Mouse (Mus musculus) kidney, embryonic 15.5 days (tissue): ENCODE data around the gene Metap1. TPM values are rescaled to one million over a fixed set of nuclear protein-coding genes. Genes with fewer than 3 reads are reported as not detected.

Source experiments
- ATAC-seq: fragments of 200-750 bp; cut with Nextera tagmentation; replicated peaks from 2 replicates; pipeline ENCODE4 v1.8.0; 2017; ENCODE audit warnings: moderate TSS enrichment; ENCODE audit not compliant: low FRiP score
- H3K27ac ChIP-seq: fragments of 300-500 bp; sonication (generic); 2 replicates; pipeline ENCODE4 v1.5.1; 2015; ENCODE audit warnings: mild to moderate bottlenecking, inconsistent platforms
- H3K27me3 ChIP-seq: fragments of 300-500 bp; sonication (generic); 2 replicates; pipeline ENCODE4 v1.6.1; 2015; ENCODE audit warnings: inconsistent platforms
- H3K36me3 ChIP-seq: fragments of 300-500 bp; sonication (generic); 2 replicates; pipeline ENCODE4 v1.6.1; 2015; ENCODE audit warnings: inconsistent platforms
- H3K4me1 ChIP-seq: fragments of 300-500 bp; sonication (generic); 2 replicates; pipeline ENCODE4 v1.6.1; 2015; ENCODE audit warnings: inconsistent platforms
- H3K4me2 ChIP-seq: fragments of 300-500 bp; sonication (generic); 2 replicates; pipeline ENCODE4 v1.6.1; 2015; ENCODE audit warnings: moderate library complexity, mild to moderate bottlenecking, inconsistent platforms
- H3K4me3 ChIP-seq: fragments of 300-500 bp; sonication (generic); replicated peaks from 2 replicates; pipeline ENCODE4 v1.5.1; 2015; ENCODE audit warnings: mild to moderate bottlenecking, inconsistent platforms
- H3K9ac ChIP-seq: fragments of 300-500 bp; sonication (generic); 2 replicates; pipeline ENCODE4 v1.6.1; 2015; ENCODE audit warnings: mild to moderate bottlenecking, inconsistent platforms
- H3K9me3 ChIP-seq: fragments of 300-500 bp; sonication (generic); replicated peaks from 2 replicates; pipeline ENCODE4 v1.6.1; 2016; ENCODE audit warnings: inconsistent platforms
- WGBS: fragments of 180-500 bp; shearing (Covaris S2); methylation state at CpG from one replicate; pipeline ENCODE4 v1.1.7; 2015; ENCODE audit warnings: mixed read lengths; 5-methylcytosine and 5-hydroxymethylcytosine counted together
- polyA plus RNA-seq: library from polyadenylated mRNA; unstranded; fragments of >200 nt; fragmentation: Nextera tagmentation; extraction: Ambion mirVana; gene quantifications from 2 replicates; pipeline ENCODE4 v1.2.1, GENCODE M21; 2015

Gene Metap1
- polyA plus RNA-seq, 1 experiment from 2014 or later: 46.1 TPM

GRCm38 (mm10) chr3:138438716-138439115 lies 50.6 kb downstream of the Metap1 start:
- no peak overlapping the region for H3K4me2 ChIP-seq
- H3K9ac ChIP-seq: no peak overlapping the region
- WGBS: 70% methylated on average over 3 of the region's 3 CpGs
- no peak for ATAC-seq
- no peaks in the 10 kb centered on the region for H3K9me3 ChIP-seq
- no peaks in the 10 kb centered on the region for H3K36me3 ChIP-seq
- H3K4me1 ChIP-seq: no peaks in the 10 kb centered on the region
- no peak overlapping the region for H3K27ac ChIP-seq
- no peaks in the 10 kb centered on the region for H3K27me3 ChIP-seq
- no peak overlapping the region for H3K4me3 ChIP-seq

- H3K4me1 ChIP-seq: no peaks in the 10 kb centered on the region
- 58% methylated on average over 2 of the region's 2 CpGs for WGBS
- ATAC-seq: no peak
- H3K36me3 ChIP-seq: no peaks in the 10 kb centered on the region
- no peak overlapping the region for H3K27ac ChIP-seq
- H3K4me2 ChIP-seq: no peak overlapping the region
- H3K27me3 ChIP-seq: no peaks in the 10 kb centered on the region
- no peak overlapping the region for H3K9ac ChIP-seq
- H3K4me3 ChIP-seq: no peak overlapping the region
- no peaks in the 10 kb centered on the region for H3K9me3 ChIP-seq
Measured at GRCm38 (mm10) chr3:138431835-138432234, 57.5 kb downstream of the Metap1 start.

- WGBS: 45% methylated on average over 6 of the region's 6 CpGs
Measured at GRCm38 (mm10) chr3:138430360-138430976, 58.8 kb downstream of the Metap1 start.

GRCm38 (mm10) chr3:138424247-138424646 lies 65.1 kb downstream of the Metap1 start:
- Histone ChIP-seq H3K4me1 (no peaks in the 10 kb centered on the region), H3K4me2 (no peak overlapping the region), H3K36me3 (no peaks in the 10 kb centered on the region), H3K9ac (no peak overlapping the region), H3K4me3 (no peak overlapping the region), H3K9me3 (no peaks in the 10 kb centered on the region), H3K27me3 (no peaks in the 10 kb centered on the region), H3K27ac (no peak overlapping the region)
- ATAC-seq: no peak
- WGBS: 63% methylated on average over 4 of the region's 4 CpGs

More at GRCm38 (mm10) chr3:138430360-138430976, 58.8 kb downstream of the Metap1 start:
- no peaks in the 10 kb centered on the region for H3K27me3 ChIP-seq
- no peaks in the 10 kb centered on the region for H3K4me1 ChIP-seq
- no peak overlapping the region for H3K9ac ChIP-seq
- no peaks in the 10 kb centered on the region for H3K9me3 ChIP-seq
- H3K27ac ChIP-seq: no peak overlapping the region
- H3K4me3 ChIP-seq: no peak overlapping the region
- ATAC-seq: no peak
- no peaks in the 10 kb centered on the region for H3K36me3 ChIP-seq
- H3K4me2 ChIP-seq: no peak overlapping the region

GRCm38 (mm10) chr3:138423664-138424063 lies 65.7 kb downstream of the Metap1 start:
- H3K4me3 ChIP-seq: no peak overlapping the region
- 53% methylated on average over 2 of the region's 2 CpGs for WGBS
- no peaks in the 10 kb centered on the region for H3K36me3 ChIP-seq
- no peak overlapping the region for H3K9ac ChIP-seq
- no peaks in the 10 kb centered on the region for H3K27me3 ChIP-seq
- H3K4me2 ChIP-seq: no peak overlapping the region
- H3K27ac ChIP-seq: no peak overlapping the region
- no peak for ATAC-seq
- H3K4me1 ChIP-seq: no peaks in the 10 kb centered on the region
- no peaks in the 10 kb centered on the region for H3K9me3 ChIP-seq

GRCm38 (mm10) chr3:138420385-138420784 lies 68.9 kb downstream of the Metap1 start:
- Histone ChIP-seq H3K4me1 (no peaks in the 10 kb centered on the region), H3K36me3 (no peaks in the 10 kb centered on the region), H3K4me3 (no peak overlapping the region), H3K27ac (no peak overlapping the region), H3K4me2 (no peak overlapping the region), H3K9ac (no peak overlapping the region), H3K27me3 (no peaks in the 10 kb centered on the region), H3K9me3 (no peaks in the 10 kb centered on the region)
- 84% methylated on average over 3 of the region's 3 CpGs for WGBS
- ATAC-seq: no peak

- Histone ChIP-seq H3K4me2 (no peak overlapping the region), H3K27me3 (no peaks in the 10 kb centered on the region), H3K9ac (no peak overlapping the region), H3K9me3 (no peaks in the 10 kb centered on the region), H3K36me3 (no peaks in the 10 kb centered on the region), H3K4me1 (no peaks in the 10 kb centered on the region), H3K27ac (no peak overlapping the region), H3K4me3 (no peak overlapping the region)
- no peak for ATAC-seq
- 78% methylated on average over 6 of the region's 6 CpGs for WGBS
Measured at GRCm38 (mm10) chr3:138419369-138419768, 69.9 kb downstream of the Metap1 start.

- Histone ChIP-seq H3K9me3 (no peaks in the 10 kb centered on the region), H3K9ac (no peak within 1 kb of the TSS), H3K4me3 (no peak within 1 kb of the TSS), H3K27me3 (no peaks in the 10 kb centered on the region), H3K36me3 (no peaks in the 10 kb centered on the region), H3K4me1 (peaks cover 7% of the 10 kb centered on the region), H3K27ac (no peak within 1 kb of the TSS), H3K4me2 (no peak within 1 kb of the TSS)
- ATAC-seq: no peak
- 63% methylated on average over 6 of the region's 6 CpGs for WGBS
Measured at GRCm38 (mm10) chr3:138415121-138415690, 74.1 kb downstream of the Metap1 start, which contains the start of gene Adh4. TSS of gene Adh4 (plus strand) at chr3:138415466.

- no peaks in the 10 kb centered on the region for H3K27me3 ChIP-seq
- no peak for ATAC-seq
- no peak overlapping the region for H3K9ac ChIP-seq
- no peaks in the 10 kb centered on the region for H3K36me3 ChIP-seq
- H3K4me3 ChIP-seq: no peak overlapping the region
- no peak overlapping the region for H3K4me2 ChIP-seq
- no peaks in the 10 kb centered on the region for H3K9me3 ChIP-seq
- WGBS: 72% methylated on average over 3 of the region's 3 CpGs
- no peak overlapping the region for H3K27ac ChIP-seq
- H3K4me1 ChIP-seq: peaks cover 11% of the 10 kb centered on the region
Measured at GRCm38 (mm10) chr3:138410211-138410610, 79.1 kb downstream of the Metap1 start.

GRCm38 (mm10) chr3:138409585-138409984 lies 79.7 kb downstream of the Metap1 start:
- H3K36me3 ChIP-seq: no peaks in the 10 kb centered on the region
- H3K9me3 ChIP-seq: no peaks in the 10 kb centered on the region
- H3K9ac ChIP-seq: no peak overlapping the region
- H3K4me1 ChIP-seq: peaks cover 15% of the 10 kb centered on the region
- no peaks in the 10 kb centered on the region for H3K27me3 ChIP-seq
- no peak overlapping the region for H3K4me3 ChIP-seq
- H3K27ac ChIP-seq: no peak overlapping the region
- ATAC-seq: no peak
- WGBS: 90% methylated on average over 1 of the region's 1 CpGs
- no peak overlapping the region for H3K4me2 ChIP-seq
